Mouse (Mus musculus) neural tube, embryonic 11.5 days (tissue): ENCODE data around the gene Pkd1l3. TPM values are rescaled to one million over a fixed set of nuclear protein-coding genes. Genes with fewer than 3 reads are reported as not detected.

Experiments
- ATAC-seq: fragments of 200-750 bp; cut with Nextera tagmentation; 2 replicates; pipeline ENCODE4 v1.8.0; 2017; ENCODE audit warnings: moderate number of reproducible peaks, mild to moderate bottlenecking, moderate TSS enrichment, moderate library complexity; ENCODE audit not compliant: insufficient read depth, low FRiP score, low TSS enrichment
- DNase-seq: peaks from one replicate; pipeline ENCODE4 v3.0.0-alpha.2; 2015; ENCODE audit warnings: low spot score
- H3K27ac ChIP-seq: fragments of 300-500 bp; sonication (generic); 2 replicates; pipeline ENCODE4 v1.5.1; 2014; ENCODE audit warnings: low read depth, mild to moderate bottlenecking, low read length
- H3K27me3 ChIP-seq: fragments of 300-500 bp; sonication (generic); 2 replicates; pipeline ENCODE4 v1.6.1; 2014; ENCODE audit warnings: mild to moderate bottlenecking, low read length, mixed read lengths; ENCODE audit not compliant: control insufficient read depth, insufficient read depth
- H3K36me3 ChIP-seq: fragments of 300-500 bp; sonication (generic); 2 replicates; pipeline ENCODE4 v1.6.1; 2014; ENCODE audit warnings: mild to moderate bottlenecking, low read length, moderate library complexity, mixed read lengths; ENCODE audit not compliant: control insufficient read depth, insufficient read depth
- H3K4me1 ChIP-seq: fragments of 300-500 bp; sonication (generic); 2 replicates; pipeline ENCODE4 v1.6.1; 2014; ENCODE audit warnings: low read length, mixed read lengths; ENCODE audit not compliant: control insufficient read depth, insufficient read depth
- H3K4me2 ChIP-seq: fragments of 300-500 bp; sonication (generic); 2 replicates; pipeline ENCODE4 v1.6.1; 2014; ENCODE audit warnings: low read depth, mild to moderate bottlenecking, moderate library complexity
- H3K4me3 ChIP-seq: fragments of 300-500 bp; sonication (generic); 2 replicates; pipeline ENCODE4 v1.5.1; 2014; ENCODE audit warnings: low read depth, low read length
- H3K9ac ChIP-seq: fragments of 300-500 bp; sonication (generic); 2 replicates; pipeline ENCODE4 v1.6.1; 2014; ENCODE audit warnings: mild to moderate bottlenecking, low read length
- H3K9me3 ChIP-seq: fragments of 300-500 bp; sonication (generic); 2 replicates; pipeline ENCODE4 v1.6.1; 2016; ENCODE audit warnings: low read length; ENCODE audit not compliant: control insufficient read depth
- WGBS: fragments of 180-500 bp; shearing (Covaris S2); extraction: QIAGEN DNeasy Blood & Tissue Kit; methylation state at CpG from one replicate; pipeline ENCODE4 v1.1.7; 2014; 5-methylcytosine and 5-hydroxymethylcytosine counted together
- polyA plus RNA-seq: library from polyadenylated mRNA; unstranded; fragments of >200 nt; fragmentation: Nextera tagmentation; extraction: Ambion mirVana; gene quantifications from 2 replicates; pipeline ENCODE4 v1.2.1, GENCODE M21; 2014

Gene Pkd1l3
- polyA plus RNA-seq, 1 experiment from 2014 or later, result not detected

DNA sequence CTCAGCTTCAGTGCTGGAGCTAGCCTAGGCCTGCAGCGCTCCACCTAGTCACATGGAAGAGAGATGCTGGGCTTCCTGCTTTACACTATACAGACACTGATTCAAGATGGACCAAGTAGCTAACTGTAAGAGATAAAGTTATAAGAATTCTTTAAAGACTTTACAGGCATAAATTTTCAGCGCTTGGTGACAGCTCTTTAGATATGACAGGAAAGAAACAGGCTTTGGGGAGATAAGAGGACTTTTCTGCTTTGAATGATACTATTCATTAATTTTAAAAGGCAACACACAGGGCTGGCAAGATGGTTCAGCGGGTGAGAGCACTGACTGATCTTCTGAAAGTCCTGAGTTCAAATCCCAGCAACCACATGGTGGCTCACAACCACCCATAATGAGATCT lies 84.2 kb downstream of the Pkd1l3 start:
- DNase-seq (no peak), ATAC-seq (no peak)
- H3K4me3 ChIP-seq, result no peak overlapping the region
- H3K36me3 ChIP-seq, result no peaks in the 10 kb centered on the region
- H3K27ac ChIP-seq, result no peak overlapping the region
- 80% methylated on average over 3 of the region's 3 CpGs for WGBS
- H3K9me3 ChIP-seq, result no peaks in the 10 kb centered on the region
- no peak overlapping the region for H3K9ac ChIP-seq
- H3K27me3 ChIP-seq, result peaks cover 3% of the 10 kb centered on the region; the same call in 1 of the 2 replicates
- no peak overlapping the region for H3K4me2 ChIP-seq
- peaks cover 5% of the 10 kb centered on the region; the same call in 1 of the 2 replicates for H3K4me1 ChIP-seq

DNA sequence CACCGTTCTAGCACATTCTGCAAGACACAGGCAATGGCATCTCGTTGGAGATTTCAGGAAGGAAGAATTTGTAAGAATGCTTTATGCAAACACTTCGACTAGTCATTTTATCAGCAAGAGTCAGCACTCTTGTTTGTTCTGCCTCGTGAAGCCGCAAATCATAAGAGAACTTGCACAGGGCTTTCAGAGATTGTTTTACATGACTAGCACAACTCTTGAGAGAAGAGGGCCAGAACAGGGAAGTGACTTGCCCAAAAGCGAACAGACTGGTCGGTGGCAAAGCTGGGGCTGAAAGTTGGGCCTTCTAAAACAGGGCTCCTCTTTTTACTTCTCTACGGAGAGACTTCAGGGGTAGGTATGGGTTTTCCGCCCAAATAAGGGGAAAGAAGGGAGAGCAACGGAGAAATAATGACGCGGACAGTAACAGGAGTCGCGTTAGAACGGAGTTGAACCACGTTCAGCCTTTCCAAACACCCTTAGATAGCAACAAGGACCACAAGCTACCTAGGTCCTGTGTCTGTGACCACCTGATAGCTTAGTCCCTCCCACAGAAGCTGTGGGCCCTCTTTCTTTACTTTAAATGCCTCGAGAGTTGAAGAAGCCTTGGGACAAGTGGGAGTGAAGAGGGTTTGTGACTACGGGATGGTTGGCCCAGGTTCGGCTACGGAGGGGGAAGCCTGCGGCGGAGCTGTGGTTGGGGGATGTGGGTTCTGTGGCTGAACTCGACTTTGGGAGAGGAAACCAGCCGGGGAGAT lies 90.4 kb downstream of the Pkd1l3 start:
- Histone ChIP-seq H3K4me3 (peak overlapping the region; percentile 96), H3K27ac (no peak overlapping the region), H3K4me1 (peaks cover 14% of the 10 kb centered on the region), H3K27me3 (peaks cover 8% of the 10 kb centered on the region; the same call in 1 of the 2 replicates), H3K9me3 (no peaks in the 10 kb centered on the region), H3K4me2 (peak overlapping the region; percentile 89), H3K9ac (peak overlapping the region; percentile 39), H3K36me3 (peaks cover 12% of the 10 kb centered on the region)
- DNase-seq (peak; percentile 15), ATAC-seq (peak; percentile 21; the same call in 1 of the 2 replicates)
- WGBS, result 12% methylated on average over 24 of the region's 24 CpGs

DNA sequence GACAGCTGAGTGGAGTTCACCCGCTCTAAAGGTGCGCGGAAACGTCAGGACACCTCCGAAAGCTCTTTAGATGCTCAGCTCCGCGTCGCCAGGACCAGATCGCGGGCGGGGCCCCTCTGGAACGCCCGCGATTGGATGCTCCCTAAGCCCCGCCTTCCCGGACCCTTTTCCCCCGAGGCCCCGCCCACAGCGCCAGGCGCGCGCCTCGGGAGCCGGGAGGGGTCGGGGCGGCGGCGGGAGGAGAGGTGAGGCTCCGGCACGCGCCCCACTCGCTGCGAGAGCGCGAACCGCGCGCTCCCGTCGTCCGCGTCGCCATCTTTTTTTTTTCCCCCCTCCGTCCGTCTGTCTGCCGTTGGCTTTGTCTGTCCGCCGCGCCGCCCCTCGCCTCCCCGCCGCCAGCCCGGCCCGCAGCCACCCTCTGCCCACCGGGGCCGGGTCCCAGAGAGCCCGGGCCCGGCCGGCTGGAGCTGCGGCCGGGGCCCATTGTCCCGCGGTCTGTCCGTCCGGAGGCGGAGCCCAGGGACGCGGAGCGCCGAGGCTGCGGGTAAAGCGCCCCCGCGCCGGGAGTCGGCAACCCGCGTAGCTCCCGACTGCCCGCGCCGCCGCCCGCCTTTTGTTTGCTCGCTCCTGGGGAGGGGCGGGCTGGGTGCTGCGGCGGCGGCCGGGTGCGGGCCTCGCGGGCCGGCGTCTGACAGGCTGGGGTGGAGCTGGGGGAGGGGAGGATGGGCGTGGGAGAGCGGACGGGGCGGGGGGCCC lies 91.2 kb downstream of the Pkd1l3 start, which contains the start of gene Zfp821:
Gene Zfp821, plus strand, starts transcription at position 227 of the 756 bp plus-strand sequence.
- Histone ChIP-seq H3K4me3 (peak within 1 kb of the TSS; percentile 96), H3K36me3 (peaks cover 12% of the 10 kb centered on the region), H3K9me3 (no peaks in the 10 kb centered on the region), H3K27me3 (peaks cover 8% of the 10 kb centered on the region; the same call in 1 of the 2 replicates), H3K27ac (peak within 1 kb of the TSS; percentile 91), H3K4me2 (peak within 1 kb of the TSS; percentile 89), H3K9ac (peak within 1 kb of the TSS; percentile 99), H3K4me1 (peaks cover 14% of the 10 kb centered on the region)
- DNase-seq (peak; percentile 99), ATAC-seq (peak; percentile 83)
- under 1% methylated on average over 59 of the region's 100 CpGs for WGBS

DNA sequence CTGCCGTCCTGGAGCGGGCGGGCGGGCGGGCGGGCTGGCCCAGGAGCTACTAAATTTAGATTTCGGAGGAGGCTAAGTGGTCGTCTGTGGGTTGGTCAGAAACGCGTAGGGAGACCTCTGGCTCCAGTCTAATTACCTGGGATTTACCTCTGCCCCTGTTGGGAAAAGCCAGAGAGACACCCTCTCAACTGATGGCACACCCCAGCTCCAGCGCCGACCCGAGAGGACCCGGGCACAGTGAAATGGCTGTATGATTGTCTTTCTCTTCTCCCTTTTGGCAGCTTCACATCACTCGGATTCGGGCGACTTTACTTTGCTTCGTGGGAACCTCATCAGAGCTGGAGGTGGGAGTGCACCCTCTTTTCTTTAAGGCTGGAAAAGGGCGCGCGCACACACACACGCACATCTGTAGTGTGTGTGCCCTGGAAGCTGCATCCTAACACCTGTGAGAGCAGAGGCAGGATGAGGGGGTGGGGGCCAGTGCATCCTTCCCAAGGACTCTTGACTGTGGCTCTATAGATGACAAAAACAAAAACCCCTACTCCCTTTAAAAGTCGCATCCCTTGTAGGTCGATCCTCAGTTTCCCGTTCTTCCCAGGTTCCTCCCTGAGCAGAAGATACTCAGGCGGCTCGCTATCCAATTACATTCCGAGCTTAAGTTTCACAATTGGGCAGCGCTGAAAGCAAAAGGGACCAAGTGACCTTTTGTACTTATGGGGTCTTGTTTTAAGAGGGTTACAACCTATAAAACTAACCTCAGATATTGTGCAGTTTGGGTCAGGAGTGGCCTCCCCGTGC lies 92.0 kb downstream of the Pkd1l3 start:
- ATAC-seq, result peak; percentile 36
- 1% methylated on average over 27 of the region's 30 CpGs for WGBS
- Histone ChIP-seq H3K4me3 (peak overlapping the region; percentile 96), H3K27ac (peak overlapping the region; percentile 91; the same call in 1 of the 2 replicates), H3K27me3 (peaks cover 8% of the 10 kb centered on the region; the same call in 1 of the 2 replicates), H3K9me3 (no peaks in the 10 kb centered on the region), H3K4me1 (peaks cover 14% of the 10 kb centered on the region), H3K9ac (peak overlapping the region; percentile 99), H3K36me3 (peaks cover 12% of the 10 kb centered on the region), H3K4me2 (peak overlapping the region; percentile 89)
- peak; percentile 37 for DNase-seq

DNA sequence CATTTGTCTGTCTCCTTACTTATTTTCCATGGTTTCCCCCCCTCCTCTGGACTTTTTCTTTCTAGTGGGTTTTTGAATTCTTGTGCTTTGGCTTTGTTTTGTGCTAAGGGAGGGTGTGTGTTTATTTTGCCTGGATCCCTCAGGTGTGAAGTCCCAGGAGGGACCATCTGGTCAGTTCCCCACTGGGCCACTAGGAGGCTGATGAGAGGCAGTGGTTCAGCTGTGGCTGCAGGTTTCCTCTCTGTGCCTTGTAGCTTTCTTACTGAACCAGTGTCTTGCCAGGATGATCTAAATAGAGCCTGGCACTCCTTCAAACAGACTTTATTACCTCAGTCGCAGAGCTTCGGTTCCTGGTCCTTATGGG lies 92.5 kb downstream of the Pkd1l3 start:
- Histone ChIP-seq H3K4me2 (peak overlapping the region; percentile 89), H3K27ac (no peak overlapping the region), H3K9ac (no peak overlapping the region; the same call in none of the 2 replicates), H3K4me3 (peak overlapping the region; percentile 96), H3K36me3 (peaks cover 12% of the 10 kb centered on the region), H3K27me3 (peaks cover 8% of the 10 kb centered on the region; the same call in 1 of the 2 replicates), H3K4me1 (peaks cover 14% of the 10 kb centered on the region), H3K9me3 (no peaks in the 10 kb centered on the region)
- 24% methylated on average over 2 of the region's 2 CpGs for WGBS
- peak; percentile 70 for DNase-seq
- ATAC-seq, result peak; percentile 67; the same call in 1 of the 2 replicates

DNA sequence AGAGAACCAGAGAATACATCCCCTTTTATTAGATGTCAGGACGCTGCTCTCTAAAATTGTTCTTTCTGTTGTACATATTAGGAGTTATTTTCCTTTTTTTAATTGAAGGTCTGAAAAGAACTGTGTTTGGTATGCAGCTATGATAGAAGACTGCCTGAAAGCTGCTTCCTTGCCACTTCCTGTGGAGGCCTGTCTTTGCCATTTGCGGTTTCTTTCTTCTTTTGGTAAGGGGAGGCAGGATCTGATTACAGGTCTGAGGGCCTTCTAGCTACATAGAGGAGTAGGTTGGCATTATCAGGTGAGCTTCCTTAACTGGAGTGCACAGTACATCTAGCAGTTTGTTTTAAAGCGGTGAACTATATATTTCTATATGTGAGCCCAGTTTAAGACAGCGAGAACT lies 93.6 kb downstream of the Pkd1l3 start:
- H3K9ac ChIP-seq, result no peak overlapping the region
- H3K4me2 ChIP-seq, result no peak overlapping the region
- peaks cover 18% of the 10 kb centered on the region for H3K36me3 ChIP-seq
- no peak overlapping the region for H3K4me3 ChIP-seq
- 96% methylated on average over 4 of the region's 4 CpGs for WGBS
- H3K4me1 ChIP-seq, result peaks cover 14% of the 10 kb centered on the region
- no peak for ATAC-seq
- H3K27me3 ChIP-seq, result peaks cover 6% of the 10 kb centered on the region; the same call in 1 of the 2 replicates
- DNase-seq, result no peak
- H3K27ac ChIP-seq, result no peak overlapping the region
- H3K9me3 ChIP-seq, result no peaks in the 10 kb centered on the region

DNA sequence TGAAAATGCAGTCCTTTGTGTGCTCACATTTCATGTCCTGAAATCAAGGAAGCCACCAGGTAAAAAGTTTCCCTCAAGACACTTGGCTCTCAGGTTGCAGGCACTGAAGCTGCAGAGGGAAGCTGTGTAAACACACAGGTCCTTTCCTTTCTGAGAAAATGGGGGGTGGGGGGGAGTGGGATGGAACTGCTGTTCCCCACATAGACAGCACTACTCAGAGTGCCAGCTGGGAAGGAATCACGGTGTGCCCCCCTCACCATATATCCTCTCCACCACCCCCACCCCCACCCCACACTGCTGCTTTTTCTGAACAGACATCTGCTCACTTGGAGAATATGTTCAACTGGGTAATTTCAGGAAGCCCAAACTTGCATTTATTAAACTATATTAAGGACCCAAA lies 98.2 kb downstream of the Pkd1l3 start:
- H3K27ac ChIP-seq, result no peak overlapping the region
- H3K27me3 ChIP-seq, result no peaks in the 10 kb centered on the region
- H3K9ac ChIP-seq, result no peak overlapping the region
- H3K9me3 ChIP-seq, result no peaks in the 10 kb centered on the region
- H3K4me1 ChIP-seq, result no peaks in the 10 kb centered on the region
- no peak for DNase-seq
- ATAC-seq, result no peak
- H3K4me2 ChIP-seq, result no peak overlapping the region
- peaks cover 26% of the 10 kb centered on the region for H3K36me3 ChIP-seq
- WGBS, result 89% methylated on average over 1 of the region's 1 CpGs
- H3K4me3 ChIP-seq, result no peak overlapping the region

DNA sequence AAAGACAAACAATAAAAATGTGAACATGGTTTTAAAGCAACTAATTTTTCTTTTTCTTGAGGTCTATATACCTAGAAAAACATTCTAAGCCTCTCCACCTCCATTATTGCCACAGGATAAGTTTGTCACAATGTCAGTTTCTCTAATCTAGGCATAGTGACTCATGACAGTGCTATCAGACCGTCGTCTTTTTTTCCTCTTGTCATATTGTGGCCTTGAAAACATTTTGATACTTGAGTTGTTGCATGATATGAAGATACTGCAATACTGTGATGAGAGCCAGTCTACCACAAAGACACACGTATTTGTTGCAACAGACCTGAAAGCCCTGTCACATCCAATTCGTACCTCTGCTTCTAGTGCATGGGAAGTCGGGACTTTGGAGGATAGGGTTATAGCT lies 100.6 kb downstream of the Pkd1l3 start:
- no peaks in the 10 kb centered on the region for H3K4me1 ChIP-seq
- no peaks in the 10 kb centered on the region for H3K27me3 ChIP-seq
- WGBS, result 93% methylated on average over 5 of the region's 5 CpGs
- no peak for DNase-seq
- no peak overlapping the region for H3K4me2 ChIP-seq
- no peak for ATAC-seq
- no peak overlapping the region for H3K27ac ChIP-seq
- H3K9me3 ChIP-seq, result no peaks in the 10 kb centered on the region
- H3K4me3 ChIP-seq, result no peak overlapping the region
- H3K9ac ChIP-seq, result no peak overlapping the region
- H3K36me3 ChIP-seq, result peaks cover 21% of the 10 kb centered on the region
